Mouse (Mus musculus) C2C12 (cell line): Measurements from ENCODE around the gene Wdr66.

Source experiments
- CEBPB ChIP-seq: IDR thresholded peaks from one replicate; pipeline ENCODE4 v1.6.1; 2011; ENCODE audit warnings: low read depth, mild to moderate bottlenecking, control low read depth, moderate library complexity
- CTCF ChIP-seq: IDR thresholded peaks from one replicate; pipeline ENCODE4 v1.5.1; 2011; ENCODE audit not compliant: control insufficient read depth, insufficient read depth, insufficient read length
- FOSL1 ChIP-seq: IDR thresholded peaks from one replicate; pipeline ENCODE4 v1.8.0; 2011; ENCODE audit warnings: mild to moderate bottlenecking, low read length; ENCODE audit not compliant: poor library complexity, insufficient read depth, severe bottlenecking
- MAX ChIP-seq: IDR thresholded peaks from one replicate; pipeline ENCODE4 v1.6.1; 2011; ENCODE audit warnings: mild to moderate bottlenecking, control low read depth
- MYOD1 ChIP-seq: IDR thresholded peaks from one replicate; pipeline ENCODE4 v1.6.1; 2011; ENCODE audit warnings: low read depth; ENCODE audit not compliant: control insufficient read depth, insufficient read length
- MYOG ChIP-seq: IDR thresholded peaks from one replicate; pipeline ENCODE4 v1.6.1; 2011; ENCODE audit not compliant: control insufficient read depth, insufficient read length; ENCODE audit errors: extremely low read depth
- USF1 ChIP-seq: IDR thresholded peaks from one replicate; pipeline ENCODE4 v1.6.1; 2011; ENCODE audit warnings: low read depth, mild to moderate bottlenecking, control low read depth, moderate library complexity

GRCm38 (mm10) chr5:123376569-123376968 lies 124.7 kb downstream of the Wdr66 start:
- no peak for TF ChIP-seq CTCF
- no peak for TF ChIP-seq MYOD1
- TF ChIP-seq FOSL1, result no peak
- no peak for TF ChIP-seq MAX
- no peak for TF ChIP-seq MYOG
- TF ChIP-seq CEBPB, result no peak
- TF ChIP-seq USF1, result no peak
